In the genomic region with DNA sequence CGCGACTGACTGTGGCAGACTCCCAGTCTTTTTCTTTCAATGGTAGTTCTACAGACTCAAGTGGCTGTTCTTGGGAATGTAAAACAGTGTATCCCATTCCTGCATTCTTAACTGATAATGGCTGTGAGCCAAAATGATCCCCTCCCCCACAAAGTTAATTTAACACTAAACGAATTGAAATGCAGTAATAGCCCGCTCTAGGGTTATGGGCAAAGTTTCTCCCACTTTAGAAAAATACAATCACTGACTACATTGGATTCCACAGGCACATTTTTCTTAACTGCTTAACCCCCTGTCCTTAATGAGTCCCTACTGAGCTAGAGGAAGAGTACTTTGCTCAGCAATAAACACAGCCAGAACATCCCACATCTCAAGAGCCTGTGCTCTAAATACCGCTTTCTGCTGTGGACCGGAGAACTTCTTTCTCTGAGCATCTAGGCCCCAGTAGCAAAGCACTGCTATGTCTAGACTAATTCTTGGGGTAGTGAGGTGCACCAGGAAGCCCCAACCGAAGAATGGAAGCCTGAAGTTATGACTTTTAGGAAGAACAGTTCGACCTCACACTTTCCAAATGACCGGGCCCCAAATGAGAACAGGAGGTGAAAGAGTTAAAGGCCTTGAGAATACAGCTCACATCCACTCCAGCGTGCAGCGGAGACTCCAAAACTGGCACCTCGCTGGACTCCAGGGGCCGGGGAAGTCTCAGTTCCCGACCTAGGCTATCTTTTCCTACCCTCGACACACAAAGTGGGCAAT, we compare ENCODE assay signal across 8 mouse cellular contexts. TPM values are rescaled to one million over a fixed set of nuclear protein-coding genes. Genes with fewer than 3 reads are reported as not detected.
DNase-seq lines count a peak whose midpoint lies in the region; ATAC-seq lines count a peak whose summit lies in the region.

No protein-coding gene starts in this region.

- H3K4me3 ChIP-seq in forebrain, embryonic 16.5 days (replicated peaks; ENCODE audit: low read length): peak overlapping the region; percentile 77
- peak overlapping the region; percentile 89 for H3K4me3 ChIP-seq in limb, embryonic 13.5 days
- H3K4me3 ChIP-seq in stomach, embryonic 15.5 days (replicated peaks): peak overlapping the region; percentile 97

- peak; percentile 15 for ATAC-seq in forebrain, embryonic 16.5 days
- peak; percentile 30 for ATAC-seq in limb, embryonic 13.5 days (ENCODE audit: low FRiP score, low read depth)
- ATAC-seq in stomach, embryonic 15.5 days (ENCODE audit: insufficient read depth, low FRiP score, low read depth): no peak

- H3K9me3 ChIP-seq in forebrain, embryonic 16.5 days (ENCODE audit: control insufficient read depth, low read length): no peaks in the 10 kb centered on the region
- H3K9me3 ChIP-seq in limb, embryonic 13.5 days: no peaks in the 10 kb centered on the region
- H3K9me3 ChIP-seq in stomach, embryonic 15.5 days: no peaks in the 10 kb centered on the region

- H3K27me3 ChIP-seq in forebrain, embryonic 16.5 days (replicated peaks; ENCODE audit: control insufficient read depth, insufficient read depth, low read length): no peaks in the 10 kb centered on the region
- no peaks in the 10 kb centered on the region for H3K27me3 ChIP-seq in limb, embryonic 13.5 days
- H3K27me3 ChIP-seq in stomach, embryonic 15.5 days (replicated peaks): no peaks in the 10 kb centered on the region

- peak overlapping the region; percentile 68 for H3K4me2 ChIP-seq in forebrain, embryonic 16.5 days (ENCODE audit: low read length)
- peak overlapping the region; percentile 72 for H3K4me2 ChIP-seq in limb, embryonic 13.5 days (replicated peaks)
- H3K4me2 ChIP-seq in stomach, embryonic 15.5 days: peak overlapping the region; percentile 83

- no peaks in the 10 kb centered on the region; the same call in 1 of the 2 replicates for H3K36me3 ChIP-seq in forebrain, embryonic 16.5 days (ENCODE audit: control insufficient read depth, insufficient read depth)
- peaks cover 15% of the 10 kb centered on the region for H3K36me3 ChIP-seq in limb, embryonic 13.5 days
- H3K36me3 ChIP-seq in stomach, embryonic 15.5 days: 0 out of 2 replicates have a peak, but pooled peaks cover 6% of the 10 kb centered on the region

- peaks cover 15% of the 10 kb centered on the region for H3K4me1 ChIP-seq in forebrain, embryonic 16.5 days (replicated peaks; ENCODE audit: control insufficient read depth, insufficient read depth, low read length)
- H3K4me1 ChIP-seq in limb, embryonic 13.5 days: peaks cover 22% of the 10 kb centered on the region
- peaks cover 21% of the 10 kb centered on the region for H3K4me1 ChIP-seq in stomach, embryonic 15.5 days

- 4% methylated on average over 15 of the region's 15 CpGs for WGBS in forebrain, embryonic 16.5 days
- 5% methylated on average over 15 of the region's 15 CpGs for WGBS in limb, embryonic 13.5 days
- WGBS in stomach, embryonic 15.5 days: 7% methylated on average over 15 of the region's 15 CpGs

- peak; percentile 23 to 29 for DNase-seq in layer of hippocampus, postnatal 14 days (ENCODE audit: low spot score in 2 of 2)
- DNase-seq in layer of hippocampus, adult 9-11 months: no peak
- DNase-seq in NIH3T3 (ENCODE audit: low read depth): peak; percentile 40
- DNase-seq in adrenal gland, adult 8-10 months: no peak
- no peak for DNase-seq in cerebellum, postnatal 4 days (ENCODE audit: low spot score in 2 of 2)

- H3K27ac ChIP-seq in forebrain, embryonic 16.5 days (ENCODE audit: low read length): no peak overlapping the region
- H3K27ac ChIP-seq in limb, embryonic 13.5 days: peak overlapping the region; percentile 91
- H3K27ac ChIP-seq in stomach, embryonic 15.5 days: peak overlapping the region; percentile 95

- peak overlapping the region; percentile 87 for H3K9ac ChIP-seq in forebrain, embryonic 16.5 days (replicated peaks; ENCODE audit: low read depth, low read length)
- peak overlapping the region; percentile 87 for H3K9ac ChIP-seq in limb, embryonic 13.5 days
- peak overlapping the region; percentile 92 for H3K9ac ChIP-seq in stomach, embryonic 15.5 days

RNA-seq across cellular contexts. Expression of a gene that starts 1.4 kb away (rescaled TPM):
- 10 to 100 TPM; 43.3 to 43.8 TPM for total RNA-seq in layer of hippocampus, postnatal 14 days (2021)
- polyA plus RNA-seq in forebrain, embryonic 16.5 days (2015; fragmentation: Nextera tagmentation; extraction: Ambion mirVana): 59.8 and 68.9 TPM in 2 replicates
- polyA plus RNA-seq in limb, embryonic 13.5 days (2015; fragmentation: Nextera tagmentation; extraction: Ambion mirVana): 249 and 257 TPM in 2 replicates
- 266 and 280 TPM in 2 replicates for polyA plus RNA-seq in stomach, embryonic 15.5 days (2015; fragmentation: Nextera tagmentation; extraction: Ambion mirVana)
- total RNA-seq in adrenal gland, adult 8-10 months (2022): 100 to 1,000 TPM; 177 to 226 (median 199) TPM

Comparison
In these comparisons a context has a peak if more than half of its experiments do, and no peak if none do; other contexts are left out.
1. DNase-seq: peak in layer of hippocampus, postnatal 14 days (2 of 2) and NIH3T3 (single experiment); none in layer of hippocampus, adult 9-11 months (single experiment), adrenal gland, adult 8-10 months (single experiment) and cerebellum, postnatal 4 days (0 of 2).
2. Peak in every context shown above with its lines, with median percentiles within 50 percentile points of each other: H3K4me2 ChIP-seq, H3K4me3 ChIP-seq and H3K9ac ChIP-seq.